Mouse (Mus musculus): ENCODE measurements around the gene Prep. TPM values are rescaled to one million over a fixed set of nuclear protein-coding genes. Genes with fewer than 3 reads are reported as not detected.

Prep gene
- polyA plus RNA-seq, 1 experiment = 5.2 TPM

DNA sequence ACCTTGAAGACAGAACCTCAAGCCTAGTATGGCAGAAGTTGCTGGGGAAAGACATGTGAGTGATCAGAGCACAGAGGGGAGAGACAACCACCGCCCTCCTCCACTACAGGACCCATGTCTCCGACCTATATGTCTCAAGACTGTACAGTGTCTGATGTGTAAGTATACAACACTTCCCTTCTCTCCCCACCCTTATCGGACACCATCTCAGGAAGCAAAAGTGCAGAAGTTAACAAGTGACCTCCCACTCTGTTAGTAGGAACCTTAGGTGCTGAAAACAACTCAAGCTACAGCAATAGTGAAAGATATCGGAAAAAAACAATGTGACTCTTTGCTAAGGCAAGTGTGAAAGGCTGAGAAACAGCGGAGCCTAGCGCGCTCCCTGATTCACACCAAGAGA lies 40.1 kb upstream of the Prep start:
- Histone ChIP-seq H3K27ac (ENCODE audit: insufficient read depth, low read length) (no peak overlapping the region), H3K36me3 (ENCODE audit: control insufficient read depth, insufficient read depth, low read length) (no peaks in the 10 kb centered on the region), H3K4me3 (ENCODE audit: extremely low read depth, insufficient read depth, insufficient read length) (no peak overlapping the region), H3K4me1 (ENCODE audit: control insufficient read depth, insufficient read depth, insufficient read length) (no peaks in the 10 kb centered on the region), H3K27me3 (ENCODE audit: control insufficient read depth, insufficient read depth, low read length) (no peaks in the 10 kb centered on the region)
- TF ChIP-seq POLR2A (IDR thresholded peaks at IDR 0.05; ENCODE audit: low read depth, low read length) = no peak
- TF ChIP-seq CTCF (IDR thresholded peaks at IDR 0.05; ENCODE audit: extremely low read depth, insufficient read depth, insufficient read length, insufficient replicate concordance) = no peak
- no peak for DNase-seq (ENCODE audit: low read depth in 1 of 2, low spot score in 2 of 2)
- 76% methylated on average over 7 of the region's 7 CpGs for WGBS

DNA sequence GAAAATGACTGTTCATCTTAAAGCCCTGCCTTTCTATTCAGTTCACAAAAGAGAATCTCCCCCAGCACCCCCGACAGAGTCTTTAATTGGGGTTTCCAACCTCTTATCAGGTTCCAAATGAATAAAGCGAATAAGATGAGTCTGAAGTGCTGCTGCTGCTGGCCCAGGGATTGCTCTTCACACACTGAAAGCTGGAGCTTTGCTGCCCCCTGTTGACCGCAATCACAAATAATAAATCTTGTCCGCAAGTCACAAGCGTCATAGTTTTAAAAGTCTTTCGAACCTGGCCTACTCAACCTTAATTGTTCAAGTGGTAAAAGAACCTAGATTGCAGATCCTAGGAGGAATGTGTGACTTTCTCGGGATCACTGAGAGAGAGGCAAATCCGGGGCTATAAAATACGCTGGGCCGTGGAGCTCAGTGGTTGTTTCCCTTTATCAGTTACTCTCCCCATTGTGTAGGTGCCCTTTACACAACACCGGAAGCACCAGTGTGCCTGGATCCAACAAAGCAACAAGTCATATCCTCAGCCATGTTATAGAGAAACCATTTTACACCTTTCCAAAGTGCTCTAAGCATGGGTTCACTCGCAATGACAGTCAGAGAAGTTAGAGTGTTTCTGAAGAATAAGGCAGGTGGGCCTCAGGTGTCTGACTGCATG lies 21.6 kb upstream of the Prep start:
- H3K4me3 ChIP-seq (ENCODE audit: extremely low read depth, insufficient read depth, insufficient read length) = no peak overlapping the region
- H3K27me3 ChIP-seq (ENCODE audit: control insufficient read depth, insufficient read depth, low read length) = no peaks in the 10 kb centered on the region
- DNase-seq (ENCODE audit: low read depth in 1 of 2, low spot score in 2 of 2) = peak; percentile 47 to 72
- peak; percentile 80; the same call in 1 of the 2 replicates for TF ChIP-seq CTCF (IDR thresholded peaks at IDR 0.05; ENCODE audit: extremely low read depth, insufficient read depth, insufficient read length, insufficient replicate concordance)
- no peak for TF ChIP-seq POLR2A (IDR thresholded peaks at IDR 0.05; ENCODE audit: low read depth, low read length)
- no peaks in the 10 kb centered on the region for H3K36me3 ChIP-seq (ENCODE audit: control insufficient read depth, insufficient read depth, low read length)
- peaks cover 10% of the 10 kb centered on the region; the same call in 1 of the 2 replicates for H3K4me1 ChIP-seq (ENCODE audit: control insufficient read depth, insufficient read depth, insufficient read length)
- 29% methylated on average over 12 of the region's 12 CpGs for WGBS
- H3K27ac ChIP-seq (ENCODE audit: insufficient read depth, low read length) = no peak overlapping the region

DNA sequence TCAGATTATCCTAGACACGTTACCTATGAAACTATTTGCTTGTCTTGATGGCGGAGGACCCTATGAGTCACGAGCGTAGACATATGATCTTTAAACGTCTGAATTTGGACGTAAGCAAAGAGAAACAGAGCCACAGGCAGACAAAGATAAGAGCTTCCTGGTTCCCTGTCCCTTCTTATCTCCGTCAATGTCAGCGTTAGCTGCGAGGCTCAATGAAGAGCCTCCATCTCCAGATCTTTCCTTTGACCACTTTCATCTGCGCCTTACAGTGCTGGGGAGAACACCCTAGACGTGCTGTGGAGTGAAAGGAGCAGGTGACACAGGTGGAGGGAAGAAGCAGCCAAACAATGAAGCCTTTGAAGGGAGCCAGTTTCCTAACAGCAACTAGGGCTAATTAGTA lies 18.8 kb upstream of the Prep start:
- Histone ChIP-seq H3K36me3 (ENCODE audit: control insufficient read depth, insufficient read depth, low read length) (no peaks in the 10 kb centered on the region), H3K27ac (ENCODE audit: insufficient read depth, low read length) (peak overlapping the region; percentile 76; the same call in 1 of the 2 replicates), H3K27me3 (ENCODE audit: control insufficient read depth, insufficient read depth, low read length) (no peaks in the 10 kb centered on the region), H3K4me1 (ENCODE audit: control insufficient read depth, insufficient read depth, insufficient read length) (peaks cover 10% of the 10 kb centered on the region; the same call in 1 of the 2 replicates), H3K4me3 (ENCODE audit: extremely low read depth, insufficient read depth, insufficient read length) (no peak overlapping the region)
- TF ChIP-seq CTCF (IDR thresholded peaks at IDR 0.05; ENCODE audit: extremely low read depth, insufficient read depth, insufficient read length, insufficient replicate concordance) (no peak), POLR2A (IDR thresholded peaks at IDR 0.05; ENCODE audit: low read depth, low read length) (no peak)
- 60% methylated on average over 11 of the region's 11 CpGs for WGBS
- DNase-seq (ENCODE audit: low read depth in 1 of 2, low spot score in 2 of 2) = no peak

DNA sequence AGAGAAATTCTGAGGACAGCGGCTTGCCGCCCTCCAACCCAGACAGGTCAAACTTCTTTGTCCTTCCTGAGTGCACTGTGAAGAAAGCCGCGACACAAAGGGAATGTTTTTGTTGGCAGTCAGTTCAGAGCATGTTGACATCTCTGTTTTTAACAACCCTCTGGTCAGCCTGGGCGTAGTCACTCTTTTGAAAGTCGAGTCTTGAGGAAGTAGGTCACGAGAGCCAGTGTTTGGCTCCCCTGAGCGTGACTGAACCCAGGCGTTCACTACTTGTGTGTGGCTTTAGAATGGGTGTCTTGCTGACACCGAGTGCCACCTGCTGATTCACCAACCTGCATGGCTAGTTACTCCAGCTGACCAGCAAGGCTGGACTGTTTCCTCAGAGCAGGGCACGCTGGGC lies 18.4 kb upstream of the Prep start:
- TF ChIP-seq POLR2A (IDR thresholded peaks at IDR 0.05; ENCODE audit: low read depth, low read length) (no peak), CTCF (IDR thresholded peaks at IDR 0.05; ENCODE audit: extremely low read depth, insufficient read depth, insufficient read length, insufficient replicate concordance) (no peak)
- no peak overlapping the region for H3K4me3 ChIP-seq (ENCODE audit: extremely low read depth, insufficient read depth, insufficient read length)
- H3K27me3 ChIP-seq (ENCODE audit: control insufficient read depth, insufficient read depth, low read length) = no peaks in the 10 kb centered on the region
- no peaks in the 10 kb centered on the region for H3K36me3 ChIP-seq (ENCODE audit: control insufficient read depth, insufficient read depth, low read length)
- 36% methylated on average over 11 of the region's 11 CpGs for WGBS
- DNase-seq (ENCODE audit: low read depth in 1 of 2, low spot score in 2 of 2) = peak; percentile 27 to 59
- H3K27ac ChIP-seq (ENCODE audit: insufficient read depth, low read length) = peak overlapping the region; percentile 76
- H3K4me1 ChIP-seq (ENCODE audit: control insufficient read depth, insufficient read depth, insufficient read length) = peaks cover 10% of the 10 kb centered on the region; the same call in 1 of the 2 replicates

DNA sequence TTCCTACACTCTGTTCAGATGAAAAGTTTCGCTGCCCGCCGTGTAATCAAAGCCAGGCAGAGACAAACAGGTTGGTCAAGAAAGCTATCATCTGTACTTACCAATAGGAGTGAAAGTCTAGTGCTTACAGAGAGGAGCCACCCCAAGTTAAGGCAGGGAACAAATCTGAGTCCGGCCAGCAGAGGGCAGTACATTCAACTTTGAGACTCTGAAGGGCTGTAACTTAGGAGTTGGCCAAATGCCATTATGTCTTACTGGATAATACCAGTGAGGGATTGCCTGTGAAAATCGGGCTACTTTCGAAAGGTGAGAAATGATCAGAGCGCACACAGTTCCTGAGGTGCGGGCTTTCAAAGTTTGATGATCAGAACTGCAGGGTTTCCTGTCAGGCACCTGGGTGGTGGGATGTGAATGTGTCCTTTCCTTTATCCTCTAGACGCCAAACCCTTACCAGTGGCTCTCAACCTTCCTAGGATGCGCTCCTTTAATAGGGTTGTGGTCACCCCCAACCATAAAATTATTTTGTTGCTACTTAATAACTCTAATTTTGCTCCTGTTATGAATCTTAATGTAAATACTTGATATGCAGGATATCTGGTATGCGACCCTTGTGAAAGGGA lies 15.8 kb upstream of the Prep start:
- 59% methylated on average over 11 of the region's 11 CpGs for WGBS

DNA sequence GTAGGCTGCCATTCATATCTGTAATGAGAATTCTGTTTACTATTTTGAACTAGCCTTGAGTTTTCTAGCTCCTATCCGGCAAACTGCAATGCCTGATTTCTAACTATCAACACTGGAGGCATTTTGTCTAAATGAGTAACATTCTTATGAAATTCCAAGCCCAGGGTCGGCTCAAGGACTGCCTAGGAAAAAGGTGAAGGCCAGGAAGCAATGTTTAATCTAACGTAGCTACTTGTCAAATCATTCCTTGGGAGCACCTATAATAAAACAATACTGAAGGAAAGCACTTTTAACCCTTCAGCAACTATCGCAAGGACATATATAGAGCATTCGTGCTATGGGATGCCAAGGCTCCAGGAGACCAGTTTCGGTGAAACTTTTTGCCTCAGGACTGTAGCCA lies 8.6 kb upstream of the Prep start:
- WGBS = 90% methylated on average over 6 of the region's 6 CpGs
- H3K4me1 ChIP-seq (ENCODE audit: control insufficient read depth, insufficient read depth, insufficient read length) = no peaks in the 10 kb centered on the region
- H3K27ac ChIP-seq (ENCODE audit: insufficient read depth, low read length) = no peak overlapping the region
- no peaks in the 10 kb centered on the region for H3K27me3 ChIP-seq (ENCODE audit: control insufficient read depth, insufficient read depth, low read length)
- no peak overlapping the region for H3K4me3 ChIP-seq (ENCODE audit: extremely low read depth, insufficient read depth, insufficient read length)
- H3K36me3 ChIP-seq (ENCODE audit: control insufficient read depth, insufficient read depth, low read length) = no peaks in the 10 kb centered on the region
- TF ChIP-seq POLR2A (IDR thresholded peaks at IDR 0.05; ENCODE audit: low read depth, low read length) (no peak), CTCF (IDR thresholded peaks at IDR 0.05; ENCODE audit: extremely low read depth, insufficient read depth, insufficient read length, insufficient replicate concordance) (no peak)
- no peak for DNase-seq (ENCODE audit: low read depth in 1 of 2, low spot score in 2 of 2)

More for the DNA sequence above, 15.8 kb upstream of the Prep start:
- TF ChIP-seq CTCF (IDR thresholded peaks at IDR 0.05; ENCODE audit: extremely low read depth, insufficient read depth, insufficient read length, insufficient replicate concordance) (peak; percentile 58; the same call in 1 of the 2 replicates), POLR2A (IDR thresholded peaks at IDR 0.05; ENCODE audit: low read depth, low read length) (no peak)
- Histone ChIP-seq H3K36me3 (ENCODE audit: control insufficient read depth, insufficient read depth, low read length) (no peaks in the 10 kb centered on the region), H3K4me3 (ENCODE audit: extremely low read depth, insufficient read depth, insufficient read length) (no peak overlapping the region), H3K4me1 (ENCODE audit: control insufficient read depth, insufficient read depth, insufficient read length) (peaks cover 10% of the 10 kb centered on the region; the same call in 1 of the 2 replicates), H3K27ac (ENCODE audit: insufficient read depth, low read length) (no peak overlapping the region), H3K27me3 (ENCODE audit: control insufficient read depth, insufficient read depth, low read length) (no peaks in the 10 kb centered on the region)
- DNase-seq (ENCODE audit: low read depth in 1 of 2, low spot score in 2 of 2) = peak; percentile 49 to 72

DNA sequence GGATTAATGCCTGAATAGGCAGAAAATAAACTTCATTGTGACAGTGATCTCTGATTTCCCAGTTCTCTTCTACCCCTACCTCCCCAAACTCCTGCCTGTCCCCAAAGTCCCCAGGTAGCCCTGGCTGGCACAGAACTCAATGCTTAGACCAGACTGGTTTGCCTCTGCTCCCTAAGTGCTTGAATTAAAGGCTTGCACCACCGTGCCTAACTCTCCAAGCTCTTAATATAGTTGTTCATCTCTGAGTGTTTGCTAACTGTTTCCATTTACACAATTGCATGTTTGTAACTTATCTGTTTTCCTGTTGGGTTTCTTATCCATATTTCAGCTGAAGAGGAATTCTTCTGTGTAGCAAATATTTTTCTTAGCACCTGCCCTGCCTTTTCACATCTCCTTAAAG lies 6.2 kb upstream of the Prep start:
- DNase-seq (ENCODE audit: low read depth in 1 of 2, low spot score in 2 of 2) = no peak
- no peaks in the 10 kb centered on the region for H3K36me3 ChIP-seq (ENCODE audit: control insufficient read depth, insufficient read depth, low read length)
- H3K27ac ChIP-seq (ENCODE audit: insufficient read depth, low read length) = no peak overlapping the region
- WGBS = 61% methylated on average over 1 of the region's 1 CpGs
- no peak overlapping the region for H3K4me3 ChIP-seq (ENCODE audit: extremely low read depth, insufficient read depth, insufficient read length)
- no peaks in the 10 kb centered on the region for H3K27me3 ChIP-seq (ENCODE audit: control insufficient read depth, insufficient read depth, low read length)
- no peaks in the 10 kb centered on the region for H3K4me1 ChIP-seq (ENCODE audit: control insufficient read depth, insufficient read depth, insufficient read length)
- no peak for TF ChIP-seq POLR2A (IDR thresholded peaks at IDR 0.05; ENCODE audit: low read depth, low read length)
- TF ChIP-seq CTCF (IDR thresholded peaks at IDR 0.05; ENCODE audit: extremely low read depth, insufficient read depth, insufficient read length, insufficient replicate concordance) = no peak

Data from spleen, adult 2 months (tissue).